ENCODE assay signal across 9 mouse cellular contexts in genomic region chr6:93912582-93913225, GRCm38 (mm10).
DNase-seq lines count a peak whose midpoint lies in the region; ATAC-seq and TF ChIP-seq lines count a peak whose summit lies in the region.
"Had no signal": no experiment of that assay in that cellular context is flagged by ENCODE, and none has a peak within 500 bp of the region (broad histone marks: within the 10 kb centered on the region; RNA-seq: fewer than 3 reads in every experiment).

No protein-coding gene starts in this region.

- TF ChIP-seq CTCF in kidney, postnatal 0 days (IDR thresholded peaks at IDR 0.05; ENCODE audit: low read depth), result no peak
- no peak for TF ChIP-seq CTCF in olfactory bulb, adult 2 months (IDR thresholded peaks at IDR 0.05; ENCODE audit: insufficient read depth, low read depth, low read length)

- no peaks in the 10 kb centered on the region for H3K36me3 ChIP-seq in kidney, postnatal 0 days (ENCODE audit: insufficient read depth, low read length)

- peak overlapping the region; percentile 62 for H3K27ac ChIP-seq in kidney, postnatal 0 days
- H3K27ac ChIP-seq in olfactory bulb, adult 2 months (ENCODE audit: insufficient read depth, low read depth, low read length), result peak overlapping the region; percentile 98
- H3K27ac ChIP-seq: liver, embryonic 14.5 days had no signal

- H3K9ac ChIP-seq in kidney, postnatal 0 days (ENCODE audit: low read depth, low read length), result peak overlapping the region; percentile 14
- H3K9ac ChIP-seq: liver, embryonic 14.5 days had no signal

- intact Hi-C loops in left cerebral cortex, postnatal 10 days (cut with DNase I), result loop anchor here (10.0 kb wide), 1 partner anchor 128 kb away; no protein-coding TSS in a partner anchor

- peak; percentile 21; the same call in 1 of the 2 replicates for TF ChIP-seq POLR2A in olfactory bulb, adult 2 months (IDR thresholded peaks at IDR 0.05; ENCODE audit: insufficient read depth, low read depth, low read length)

- peak overlapping the region; percentile 28 for H3K4me3 ChIP-seq in kidney, postnatal 0 days (replicated peaks; ENCODE audit: low read depth, low read length)
- peak overlapping the region; percentile 69 for H3K4me3 ChIP-seq in olfactory bulb, adult 2 months (ENCODE audit: insufficient read depth, low read depth, low read length)

- DNase-seq in kidney, postnatal 0 days (ENCODE audit: low spot score), result peak; percentile 76
- no peak for DNase-seq in kidney, adult 11 months
- DNase-seq in embryo, embryonic 10 days (ENCODE audit: low spot score), result peak; percentile 90
- peak; percentile 26 for DNase-seq in heart, postnatal 4 days
- DNase-seq in left cerebral cortex, postnatal 10 days (ENCODE audit: extremely low spot score in 1 of 2, low spot score in 2 of 2), result peak; percentile 54 to 59

- no peaks in the 10 kb centered on the region for H3K9me3 ChIP-seq in kidney, postnatal 0 days (replicated peaks; ENCODE audit: low read length)

- peaks cover 13% of the 10 kb centered on the region; the same call in 1 of the 2 replicates for H3K4me1 ChIP-seq in kidney, postnatal 0 days (replicated peaks; ENCODE audit: insufficient read depth, low read length)
- peaks cover 11% of the 10 kb centered on the region; the same call in 1 of the 2 replicates for H3K4me1 ChIP-seq in olfactory bulb, adult 2 months (ENCODE audit: control insufficient read depth, insufficient read depth, low read length)

- ATAC-seq in kidney, postnatal 0 days (replicated peaks; ENCODE audit: low FRiP score, low read depth), result peak; percentile 87
- ATAC-seq in erythroblast, adult 5-6 weeks (replicated peaks; ENCODE audit: low FRiP score, poor library complexity, severe bottlenecking), result no peak
- no peak for ATAC-seq in megakaryocyte-erythroid progenitor cell, adult 5-6 weeks (replicated peaks; ENCODE audit: low FRiP score, low TSS enrichment, poor library complexity, severe bottlenecking)

- H3K27me3 ChIP-seq in kidney, postnatal 0 days (ENCODE audit: insufficient read depth, low read length), result no peaks in the 10 kb centered on the region

- H3K4me2 ChIP-seq in kidney, postnatal 0 days (ENCODE audit: low read length), result peak overlapping the region; percentile 55

- 1% methylated on average over 20 of the region's 20 CpGs for WGBS in kidney, postnatal 0 days
- WGBS in olfactory bulb, adult 2 months, result 3% methylated on average over 20 of the region's 20 CpGs
